Mouse (Mus musculus): ENCODE measurements around the gene Aph1a.
"Not testable (repeated sequence)": the region's sequence is repeated elsewhere in the genome, so short reads cannot be mapped to it uniquely, and the experiment has no call there.

Aph1a gene

DNA sequence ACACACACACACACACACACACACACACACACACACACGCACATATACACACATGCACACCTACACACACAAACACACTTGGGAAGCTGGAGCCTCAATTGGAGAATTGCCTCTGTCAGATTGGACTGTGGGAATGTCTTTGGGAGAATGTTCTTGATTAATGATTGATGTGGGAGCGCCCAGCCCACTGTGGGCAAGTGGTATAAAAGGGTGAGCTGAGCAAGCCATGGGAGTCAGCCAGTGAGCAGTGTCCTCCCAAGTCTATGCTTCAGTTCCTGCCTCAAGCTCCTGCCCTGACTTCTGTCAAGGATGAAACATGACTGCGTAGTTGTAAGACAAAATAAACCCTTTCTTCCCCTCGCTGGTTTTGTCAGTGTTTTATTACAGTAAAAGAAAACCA lies 6.2 kb upstream of the Aph1a start:
- no peak for DNase-seq (ENCODE audit: low read depth, low spot score)

DNA sequence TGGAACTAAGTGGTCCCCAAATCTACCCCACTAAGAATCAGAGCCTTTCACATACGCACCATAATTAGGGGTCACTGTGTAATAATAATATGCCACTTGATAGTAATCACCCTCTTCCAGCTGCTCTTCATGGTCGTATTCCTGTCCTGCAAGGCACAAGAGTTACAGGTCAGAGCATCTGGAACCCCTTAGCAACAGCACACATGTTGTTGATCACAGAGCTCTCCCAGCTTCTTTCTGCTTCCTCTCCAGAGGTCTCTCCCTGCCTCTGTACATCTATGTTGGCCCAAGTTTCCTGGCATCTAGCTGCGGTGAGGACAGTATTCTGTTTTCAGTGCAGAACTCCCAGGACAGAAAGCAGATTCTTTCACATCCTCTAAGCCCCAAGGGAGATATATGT lies 4.1 kb upstream of the Aph1a start:
- peak; percentile 33 for DNase-seq (ENCODE audit: low read depth, low spot score)

DNA sequence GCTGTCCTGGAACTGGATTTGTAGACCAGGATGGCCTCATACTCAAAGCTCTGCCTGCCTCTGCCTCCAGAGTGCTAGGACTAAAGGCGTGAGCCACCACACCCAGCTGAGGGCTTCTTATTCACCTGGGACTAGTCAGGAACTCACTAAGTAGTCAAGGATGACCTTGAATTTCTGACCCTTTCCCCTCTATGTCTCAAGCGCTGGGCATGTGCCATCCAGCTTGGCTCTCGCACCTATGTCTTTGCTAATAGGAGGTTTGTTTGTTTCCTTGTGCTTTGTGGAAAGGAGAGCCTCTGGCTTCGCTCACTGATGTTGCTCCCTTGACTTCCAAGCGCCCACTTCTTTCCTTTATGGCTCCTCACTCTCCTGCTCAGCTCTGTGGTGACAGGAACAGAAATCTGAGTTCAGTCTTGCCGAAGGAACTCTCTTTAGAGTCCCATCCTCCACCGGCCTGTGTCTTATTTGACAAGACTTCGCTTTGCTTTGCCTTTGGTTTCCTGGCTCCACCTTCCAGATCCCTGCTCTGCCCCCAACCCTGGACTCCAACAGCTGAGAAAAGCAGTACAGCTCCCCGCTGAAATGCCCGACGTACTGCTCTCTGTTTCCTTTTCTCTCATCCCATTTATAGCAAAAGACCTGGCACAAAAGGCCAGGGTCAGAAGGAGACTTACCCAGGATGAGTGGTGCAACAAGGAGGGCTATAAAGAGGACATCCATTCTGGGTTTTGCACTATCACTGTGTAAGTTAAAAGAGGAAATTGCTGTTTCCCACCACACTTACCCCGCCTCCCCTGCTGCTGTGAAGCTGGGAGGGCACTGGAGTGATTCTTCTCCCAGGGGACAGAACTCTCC lies 2.3 kb upstream of the Aph1a start, which contains the start of gene BC028528:
Gene BC028528, minus strand, starts transcription at position 795 of the 855 bp plus-strand sequence.
- DNase-seq (ENCODE audit: low read depth, low spot score), result peak; percentile 56

DNA sequence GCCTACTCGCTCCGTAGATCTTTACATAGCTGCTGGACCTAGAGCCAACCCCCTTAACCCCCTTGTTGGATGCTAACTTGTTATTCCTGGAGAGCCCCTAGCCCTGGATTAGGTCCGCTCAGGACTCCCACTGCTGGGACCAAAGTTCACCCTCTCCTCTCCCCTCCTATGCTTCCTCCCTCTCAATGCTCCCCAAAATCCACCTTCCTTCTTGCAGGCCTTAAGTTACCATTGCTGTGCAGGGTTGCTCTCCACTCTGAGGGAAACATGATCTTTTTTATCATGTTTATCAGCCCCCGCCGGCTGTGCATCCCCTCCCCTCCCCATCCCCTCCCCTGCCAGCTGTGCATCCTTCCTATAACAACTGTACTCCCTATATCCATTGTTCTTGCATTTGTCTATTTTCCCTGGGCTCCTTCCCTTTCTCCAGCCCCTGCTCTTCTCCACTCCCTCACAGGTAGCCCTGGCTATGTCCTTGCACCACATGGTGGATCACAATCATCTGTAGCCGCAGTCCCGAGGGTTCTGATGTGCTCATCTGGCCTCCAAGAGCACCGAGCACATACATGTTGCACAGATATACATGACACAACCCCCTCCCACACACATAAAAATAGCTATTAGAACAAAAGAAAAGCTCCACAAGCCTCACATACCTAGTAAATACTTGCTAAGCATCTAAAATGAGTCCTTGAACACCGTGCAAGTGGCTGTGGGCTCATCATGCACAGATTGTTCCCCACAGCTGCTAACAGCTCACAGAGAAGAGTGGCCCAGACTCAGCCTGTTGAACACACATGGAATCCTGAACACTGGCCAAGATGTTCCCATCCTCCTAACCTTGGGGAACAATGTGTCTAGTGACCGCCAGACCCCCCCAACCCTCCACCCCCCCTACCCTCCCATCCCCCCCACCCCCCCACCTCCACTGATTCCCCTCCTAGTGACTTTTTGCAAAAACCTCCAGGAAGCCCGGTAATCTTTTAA lies 1.4 kb upstream of the Aph1a start:
- DNase-seq (ENCODE audit: low read depth, low spot score), result no peak

DNA sequence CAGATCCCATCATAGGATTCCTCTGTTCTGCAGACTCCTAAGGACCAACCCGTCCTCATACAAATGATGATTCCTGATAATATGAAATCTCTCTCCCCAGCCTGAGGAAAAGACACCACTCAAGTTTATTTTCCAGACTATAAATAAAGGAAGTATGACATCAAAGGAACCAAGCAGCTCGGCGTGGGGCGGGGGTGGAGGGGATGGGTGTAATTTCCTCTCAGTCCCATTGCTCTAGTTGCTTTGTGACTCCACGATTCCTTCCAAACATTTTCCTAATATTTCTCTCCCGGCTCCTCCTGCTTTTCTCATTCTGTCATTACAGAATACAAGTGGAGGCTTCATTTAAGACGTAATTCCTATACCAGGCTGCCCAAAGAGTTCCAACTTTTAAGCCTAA lies 643 bp upstream of the Aph1a start:
- DNase-seq (ENCODE audit: low read depth, low spot score), result no peak

DNA sequence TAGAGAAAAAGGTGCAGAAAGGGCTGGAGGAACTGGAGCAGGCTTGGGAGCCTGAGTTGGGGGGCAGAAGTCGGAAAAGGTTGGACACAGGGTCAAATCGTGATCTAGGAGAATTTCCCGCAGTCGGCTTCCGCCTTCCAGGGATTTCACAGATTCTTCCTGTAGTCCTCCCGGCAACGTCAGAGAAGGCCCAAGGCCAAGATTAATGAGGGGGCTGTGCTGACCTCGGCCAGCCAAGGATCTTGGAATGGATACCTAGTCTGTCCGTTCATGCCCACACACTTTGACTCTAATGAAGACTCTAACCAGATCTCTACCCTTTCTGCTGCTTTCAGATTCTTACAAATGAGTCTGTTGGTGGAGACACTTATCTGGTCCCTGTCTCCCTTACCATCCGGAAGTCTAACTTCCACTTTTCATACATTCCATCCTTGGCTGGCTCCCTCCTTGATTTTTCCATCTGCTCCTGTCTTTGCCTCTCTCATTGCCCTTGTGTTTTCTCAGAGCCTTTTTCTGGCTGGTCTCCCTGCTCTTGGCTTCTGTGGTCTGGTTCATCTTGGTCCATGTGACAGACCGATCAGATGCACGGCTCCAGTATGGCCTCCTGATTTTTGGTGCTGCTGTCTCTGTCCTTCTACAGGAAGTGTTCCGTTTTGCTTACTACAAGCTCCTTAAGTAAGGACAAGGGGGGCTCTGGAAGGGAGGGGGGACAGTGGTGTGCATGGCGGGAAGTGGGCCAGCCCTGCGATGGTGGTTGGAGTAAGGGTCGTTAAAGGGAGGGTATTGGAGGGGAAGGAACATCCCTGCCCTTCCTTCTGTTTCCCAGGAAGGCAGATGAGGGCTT lies 770 bp downstream of the Aph1a start:
- peak; percentile 43 for DNase-seq (ENCODE audit: low read depth, low spot score)

DNA sequence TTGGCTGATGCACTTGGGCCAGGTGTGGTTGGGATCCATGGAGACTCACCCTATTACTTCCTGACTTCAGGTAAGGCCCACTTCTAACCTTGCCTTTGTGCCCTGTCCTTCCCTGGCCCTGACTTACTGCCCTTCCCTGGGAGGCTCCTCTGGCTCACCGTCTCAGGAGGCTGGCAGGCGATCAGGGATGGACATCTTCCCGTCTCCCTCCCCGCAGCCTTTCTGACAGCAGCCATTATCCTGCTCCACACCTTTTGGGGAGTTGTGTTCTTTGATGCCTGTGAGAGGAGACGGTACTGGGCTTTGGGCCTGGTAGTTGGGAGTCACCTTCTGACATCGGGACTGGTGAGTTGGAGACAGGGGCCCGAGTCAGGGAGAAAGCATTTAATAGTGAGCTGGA lies 1.7 kb downstream of the Aph1a start:
- DNase-seq (ENCODE audit: low read depth, low spot score), result not testable (repeated sequence)

DNA sequence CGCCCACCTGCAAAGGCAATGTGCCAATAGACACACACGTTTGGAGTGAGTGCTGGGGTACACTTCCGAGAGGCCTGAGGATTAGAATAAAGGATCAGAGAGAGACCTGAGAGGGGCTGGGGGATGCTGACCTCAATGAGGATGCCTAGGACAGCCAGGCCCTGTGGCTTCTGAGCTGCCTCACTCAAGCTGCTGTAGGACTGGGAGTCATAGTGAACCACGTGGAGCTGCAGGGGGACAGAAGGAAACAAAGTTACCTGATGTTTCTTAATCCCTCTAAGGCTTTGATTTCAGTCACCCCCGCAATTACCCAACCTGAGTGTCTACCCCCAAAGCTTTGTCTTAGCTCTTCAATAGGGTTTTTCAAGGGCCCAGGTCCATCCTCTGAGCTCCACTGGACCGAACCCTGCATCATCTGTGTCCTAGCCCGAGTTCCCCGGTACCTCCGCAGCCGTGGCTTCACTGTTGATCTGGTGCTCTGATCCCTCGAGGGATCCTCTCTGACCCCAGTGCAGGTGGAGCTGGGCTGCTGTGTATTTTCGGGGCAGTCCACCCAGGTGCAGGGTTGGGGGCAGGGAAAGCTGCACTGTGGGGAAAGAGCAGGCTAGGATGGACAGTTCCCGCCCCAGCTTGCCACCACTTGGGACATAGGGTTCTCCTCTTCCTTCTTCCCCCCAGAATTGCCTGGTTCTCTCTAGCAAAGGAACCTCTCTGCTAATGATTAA lies 6.2 kb downstream of the Aph1a start:
- DNase-seq (ENCODE audit: low read depth, low spot score), result no peak

DNA sequence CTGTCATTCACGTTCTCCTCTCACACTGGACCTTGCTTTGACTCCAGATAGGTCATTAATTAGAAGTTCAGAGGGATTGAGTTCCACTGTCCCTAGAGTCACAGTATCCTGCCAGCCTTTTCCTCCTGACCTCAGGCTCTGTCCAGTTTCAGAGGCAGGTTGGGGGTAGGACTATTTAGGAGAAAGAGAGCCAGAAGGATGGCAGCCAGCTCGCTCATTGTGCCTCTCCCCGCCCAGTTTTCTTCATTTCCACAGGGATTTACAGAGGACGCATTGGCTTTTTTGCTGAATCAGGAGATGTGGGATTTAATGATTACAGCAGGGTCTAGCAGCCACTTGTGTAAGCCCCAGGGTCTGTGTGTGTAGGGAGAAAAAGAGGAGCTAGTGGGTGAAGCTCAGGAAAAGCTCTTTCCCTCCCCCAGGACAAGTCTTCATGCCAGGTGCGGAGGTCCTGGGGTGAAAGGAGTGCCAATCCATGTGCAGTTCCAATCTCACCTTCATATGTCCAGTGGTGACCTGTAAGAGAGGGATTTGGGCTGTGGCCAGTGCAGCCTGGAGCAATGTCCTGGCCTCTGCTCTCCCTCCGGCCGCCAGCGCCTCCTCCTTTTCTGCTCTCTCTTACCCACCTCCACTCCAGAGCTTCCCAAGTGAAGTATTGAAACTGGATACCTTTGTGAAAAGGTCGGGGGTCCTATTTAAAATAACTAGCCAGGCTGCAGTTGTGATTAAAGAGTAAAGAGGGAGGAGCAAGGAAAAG lies 8.0 kb downstream of the Aph1a start:
- DNase-seq (ENCODE audit: low read depth, low spot score), result no peak

DNA sequence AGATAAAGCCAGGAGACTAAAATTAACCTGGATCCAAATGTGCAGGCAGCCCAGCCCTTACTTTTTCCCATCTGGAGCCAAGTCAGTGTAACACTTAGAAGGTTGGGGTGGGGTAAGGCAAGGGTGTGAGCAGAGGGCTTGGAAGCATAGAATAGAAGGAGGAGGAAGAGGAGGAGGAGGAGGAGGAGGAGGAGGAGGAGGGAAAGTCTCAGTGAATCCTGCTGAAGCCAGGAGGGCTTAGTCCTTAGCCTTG lies 8.5 kb downstream of the Aph1a start:
- no peak for DNase-seq (ENCODE audit: low read depth, low spot score)

DNA sequence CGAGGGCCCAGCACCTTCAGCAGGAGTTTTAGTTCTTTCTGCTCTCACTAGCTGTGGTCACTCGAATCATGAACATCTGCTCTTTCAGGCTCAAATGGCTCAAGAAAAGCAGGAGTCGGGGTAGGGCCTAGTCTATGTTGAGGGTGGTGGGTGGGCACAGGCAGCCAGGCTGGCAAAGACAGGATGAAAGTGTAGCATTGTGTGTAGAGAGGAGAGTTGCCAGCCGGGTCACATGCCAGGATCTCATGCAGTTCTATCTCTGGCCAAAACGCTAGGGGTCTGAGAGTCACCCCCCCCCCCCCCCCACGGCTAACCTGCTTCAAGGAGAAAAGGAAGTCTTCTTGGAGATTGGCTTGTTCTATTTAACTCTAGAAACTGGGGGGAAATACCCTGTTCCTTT lies 8.9 kb downstream of the Aph1a start:
- DNase-seq (ENCODE audit: low read depth, low spot score), result no peak

DNA sequence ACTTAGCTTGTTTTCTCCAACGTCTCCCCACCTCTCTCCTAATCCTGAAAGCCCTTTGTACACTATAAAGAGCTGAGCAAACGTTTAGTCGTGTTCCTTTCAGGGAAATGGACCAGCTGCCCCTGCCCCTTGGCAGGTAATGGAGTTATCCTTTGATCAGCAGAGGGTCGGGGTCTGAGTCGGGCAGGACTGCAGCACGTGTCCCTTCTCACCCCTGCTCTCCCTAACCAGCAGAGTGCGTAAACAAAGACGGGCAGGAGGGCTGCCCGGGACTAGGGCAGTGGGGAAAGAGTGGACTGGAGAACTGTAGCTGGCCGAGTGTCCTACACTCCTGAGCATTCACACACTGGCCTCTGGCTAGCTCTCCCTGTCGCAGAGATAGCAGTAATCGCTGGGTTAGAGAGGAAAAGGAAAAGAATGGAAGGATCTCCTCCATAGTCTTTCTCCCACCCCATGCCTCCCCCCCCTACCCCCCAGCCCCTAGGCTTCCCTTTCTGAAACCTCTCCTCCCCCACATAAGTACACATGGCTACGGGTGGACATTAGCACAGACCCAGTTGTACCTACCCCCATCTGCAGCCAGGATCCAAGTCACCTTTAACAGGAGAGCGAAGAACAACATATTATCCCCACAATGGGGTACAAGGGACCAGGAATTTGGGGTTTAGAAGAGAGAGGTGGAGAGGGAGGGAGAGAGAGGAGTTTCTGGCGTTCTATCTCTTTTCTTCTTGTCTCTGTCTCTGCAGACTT lies 10.2 kb downstream of the Aph1a start:
- DNase-seq (ENCODE audit: low read depth, low spot score), result peak; percentile 32

DNA sequence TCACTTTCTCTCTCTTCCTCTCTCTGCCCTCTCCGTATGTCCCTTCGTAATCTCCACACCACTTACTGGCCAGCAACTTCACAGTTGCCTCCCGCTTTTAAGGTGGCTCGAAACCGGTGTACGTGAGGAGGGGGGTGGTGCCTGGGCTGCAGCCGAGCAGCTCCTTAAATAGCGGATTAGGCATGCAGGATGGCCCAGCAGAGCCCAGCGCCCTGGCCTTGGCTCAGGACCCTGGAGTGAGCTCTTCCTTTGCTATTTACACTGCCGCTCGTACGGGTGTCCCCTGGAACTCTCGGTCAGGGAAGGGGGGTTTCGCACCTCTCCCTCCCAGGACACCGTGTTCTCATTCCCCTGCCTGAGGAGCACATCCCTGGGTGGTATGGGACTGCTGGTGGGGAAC lies 10.8 kb downstream of the Aph1a start, which contains the start of gene Car14:
Gene Car14, minus strand, starts transcription at position 124 of the 400 bp plus-strand sequence.
- peak; percentile 50 for DNase-seq (ENCODE audit: low read depth, low spot score)

DNA sequence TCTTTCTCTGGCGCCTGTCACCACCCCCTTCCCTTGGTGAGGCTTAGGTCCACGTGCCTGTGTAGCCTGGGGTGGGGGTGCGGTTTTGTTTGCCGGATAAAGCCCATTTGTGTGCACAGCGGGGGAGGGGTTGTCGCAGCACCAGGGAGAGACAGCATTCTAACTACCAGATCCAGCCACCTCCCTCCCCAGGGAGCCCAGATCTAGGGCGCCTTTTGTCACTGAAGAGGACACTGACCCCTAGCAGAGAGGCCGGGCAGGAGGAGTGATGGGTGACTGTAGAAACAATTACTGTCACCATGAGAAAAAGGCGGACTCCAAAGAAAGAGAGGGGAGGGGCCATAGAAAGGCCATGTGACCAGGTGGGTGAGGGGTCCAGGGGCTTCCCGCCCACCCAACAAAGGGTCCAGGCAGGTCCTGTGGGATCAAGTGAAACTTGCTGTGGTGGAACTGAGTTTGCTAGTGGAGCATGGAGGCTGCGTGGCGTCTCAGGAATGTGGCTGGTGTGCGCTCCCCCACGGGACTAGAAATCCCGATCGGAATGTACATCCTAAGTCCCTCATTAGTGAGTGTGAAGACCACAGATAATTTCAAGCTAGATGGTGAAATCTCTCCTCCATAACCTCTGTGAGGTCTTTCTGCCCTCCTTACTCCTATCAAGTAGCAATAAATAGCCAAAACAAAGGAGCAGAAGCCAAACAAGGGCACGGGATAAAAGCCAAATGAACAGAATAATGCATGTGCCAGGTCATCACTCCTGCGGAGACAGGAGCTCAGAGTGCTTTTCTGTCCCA lies 11.6 kb downstream of the Aph1a start:
- peak; percentile 82 for DNase-seq (ENCODE audit: low read depth, low spot score)

DNA sequence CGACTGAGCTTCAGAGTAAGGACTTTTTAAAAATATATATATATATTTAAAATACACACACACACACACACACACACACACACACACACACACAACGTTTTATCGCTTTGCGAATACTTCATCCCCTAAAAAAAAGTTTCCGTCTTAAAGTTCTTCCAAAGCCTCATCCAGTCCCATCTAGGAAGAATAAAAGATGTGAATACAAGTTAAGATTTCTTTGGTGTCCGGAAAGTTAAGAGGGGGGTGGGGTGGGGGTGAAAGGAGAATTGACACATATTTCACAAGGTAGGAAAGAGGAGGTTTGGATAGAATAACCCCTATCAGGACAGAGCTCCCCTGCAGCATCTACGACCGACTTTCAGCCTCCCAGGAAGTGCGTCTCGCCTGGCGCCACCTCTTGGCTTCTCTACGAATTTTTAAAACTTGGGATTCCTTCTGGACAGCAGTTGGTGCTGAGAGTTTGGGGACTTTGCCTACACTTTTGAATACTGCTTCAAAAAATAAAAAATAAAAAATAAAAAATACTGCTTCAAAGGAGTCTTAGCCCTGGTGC lies 12.2 kb downstream of the Aph1a start:
- DNase-seq (ENCODE audit: low read depth, low spot score), result peak; percentile 69

DNA sequence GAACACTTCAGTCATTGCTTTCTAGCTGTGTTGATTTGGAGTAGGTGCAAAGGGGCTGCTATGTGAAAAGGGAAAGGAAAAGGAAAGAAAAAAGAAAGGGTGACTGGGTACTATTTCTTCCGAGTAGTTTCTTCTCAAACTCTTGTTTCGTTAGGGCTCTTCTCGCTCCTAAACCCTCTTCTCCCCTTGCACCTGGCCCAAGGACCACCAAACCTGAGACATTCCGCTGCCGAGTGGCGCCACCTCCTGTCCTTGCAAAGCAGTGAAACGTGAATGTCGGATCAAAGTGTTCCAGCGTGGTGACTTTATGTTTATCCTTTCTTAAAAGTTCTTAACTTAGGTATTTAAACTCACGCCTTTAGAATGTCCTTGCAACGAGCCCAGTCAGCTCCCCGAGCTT lies 13.1 kb downstream of the Aph1a start:
- peak; percentile 72 for DNase-seq (ENCODE audit: low read depth, low spot score)

DNA sequence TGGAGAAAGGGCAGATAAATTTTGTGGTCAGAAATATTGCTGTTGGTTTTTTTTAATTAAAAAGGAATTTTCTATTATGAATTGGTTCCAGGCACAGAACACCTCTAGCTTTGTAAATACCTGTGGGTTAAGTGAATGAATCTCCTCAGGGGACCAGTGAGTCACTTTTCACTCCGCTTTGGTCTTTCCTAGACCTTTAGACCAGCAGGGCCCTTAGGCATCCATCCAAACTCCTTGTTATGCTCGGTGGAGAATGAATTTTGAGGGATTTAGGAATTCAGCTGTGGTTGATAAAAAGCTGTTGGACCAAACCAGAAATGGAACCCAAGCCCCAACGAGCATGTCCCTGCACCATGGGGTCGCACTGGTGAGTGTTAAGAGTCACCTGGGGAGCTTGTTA lies 13.8 kb downstream of the Aph1a start:
- DNase-seq (ENCODE audit: low read depth, low spot score), result no peak

DNA sequence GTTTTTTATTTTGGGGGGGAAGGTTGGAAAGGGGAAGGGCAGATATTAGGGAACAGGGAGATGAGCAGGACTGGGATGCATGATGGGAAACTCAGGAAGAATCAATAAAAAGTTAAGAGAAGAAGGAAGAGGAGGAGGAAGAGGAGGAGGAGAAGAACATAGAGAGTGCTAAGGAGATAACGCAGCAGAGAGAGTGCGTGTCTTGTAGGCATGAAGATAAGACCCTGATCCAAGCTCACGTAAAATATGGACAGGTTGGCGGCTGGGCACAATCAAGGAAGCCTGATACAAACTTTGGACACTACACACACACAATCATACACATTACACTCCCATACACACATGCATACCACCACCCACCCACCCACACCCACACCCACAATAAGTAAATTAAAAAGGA lies 20.9 kb downstream of the Aph1a start:
- no peak for DNase-seq (ENCODE audit: low read depth, low spot score)

Measured in mesoderm, embryonic 11.5 days (tissue).